Mouse (Mus musculus): ENCODE results near the gene Cfap45. TPM values are rescaled to one million over a fixed set of nuclear protein-coding genes. Genes with fewer than 3 reads are reported as not detected.

The Cfap45 gene
- polyA plus RNA-seq, 1 experiment from 2014 or later: 2.7 TPM

GRCm38 (mm10) chr1:172519644-172520043 is 957 bp upstream of the Cfap45 start:
- Histone ChIP-seq H3K4me1 (ENCODE audit: control insufficient read depth, insufficient read depth, low read length) (0 out of 2 replicates have a peak, but pooled peaks cover 3% of the 10 kb centered on the region), H3K4me3 (ENCODE audit: low read depth, low read length) (no peak overlapping the region), H3K9me3 (replicated peaks; ENCODE audit: control insufficient read depth, low read length) (peaks cover 4% of the 10 kb centered on the region), H3K36me3 (ENCODE audit: control insufficient read depth, insufficient read depth, low read length) (no peaks in the 10 kb centered on the region), H3K9ac (ENCODE audit: low read depth, low read length) (no peak overlapping the region), H3K27ac (ENCODE audit: low read depth, low read length) (no peak overlapping the region), H3K4me2 (no peak overlapping the region), H3K27me3 (ENCODE audit: control insufficient read depth, insufficient read depth, low read length) (no peaks in the 10 kb centered on the region)
- no peak for ATAC-seq (replicated peaks; ENCODE audit: insufficient number of reproducible peaks, low FRiP score, low TSS enrichment)
- WGBS (ENCODE audit: insufficient replicate concordance): 52% methylated on average over 6 of the region's 6 CpGs

- peaks cover 6% of the 10 kb centered on the region; the same call in 1 of the 2 replicates for H3K4me1 ChIP-seq (ENCODE audit: control insufficient read depth, insufficient read depth, low read length)
- H3K4me3 ChIP-seq (ENCODE audit: low read depth, low read length): no peak overlapping the region
- no peak for ATAC-seq (replicated peaks; ENCODE audit: insufficient number of reproducible peaks, low FRiP score, low TSS enrichment)
- 63% methylated on average over 7 of the region's 7 CpGs for WGBS (ENCODE audit: insufficient replicate concordance)
- no peak overlapping the region for H3K9ac ChIP-seq (ENCODE audit: low read depth, low read length)
- no peak overlapping the region for H3K4me2 ChIP-seq
- H3K27me3 ChIP-seq (ENCODE audit: control insufficient read depth, insufficient read depth, low read length): no peaks in the 10 kb centered on the region; the same call in 1 of the 2 replicates
- H3K27ac ChIP-seq (ENCODE audit: low read depth, low read length): no peak overlapping the region
- no peaks in the 10 kb centered on the region for H3K36me3 ChIP-seq (ENCODE audit: control insufficient read depth, insufficient read depth, low read length)
- H3K9me3 ChIP-seq (replicated peaks; ENCODE audit: control insufficient read depth, low read length): peaks cover 1% of the 10 kb centered on the region
Measured at GRCm38 (mm10) chr1:172522524-172522923, 1.9 kb downstream of the Cfap45 start.

GRCm38 (mm10) chr1:172523699-172524101 is 3.1 kb downstream of the Cfap45 start:
- H3K27ac ChIP-seq (ENCODE audit: low read depth, low read length): no peak overlapping the region
- H3K36me3 ChIP-seq (ENCODE audit: control insufficient read depth, insufficient read depth, low read length): no peaks in the 10 kb centered on the region
- no peaks in the 10 kb centered on the region for H3K9me3 ChIP-seq (replicated peaks; ENCODE audit: control insufficient read depth, low read length)
- H3K4me2 ChIP-seq: no peak overlapping the region
- H3K27me3 ChIP-seq (ENCODE audit: control insufficient read depth, insufficient read depth, low read length): no peaks in the 10 kb centered on the region; the same call in 1 of the 2 replicates
- H3K4me3 ChIP-seq (ENCODE audit: low read depth, low read length): no peak overlapping the region
- ATAC-seq (replicated peaks; ENCODE audit: insufficient number of reproducible peaks, low FRiP score, low TSS enrichment): no peak
- WGBS (ENCODE audit: insufficient replicate concordance): 46% methylated on average over 12 of the region's 12 CpGs
- H3K4me1 ChIP-seq (ENCODE audit: control insufficient read depth, insufficient read depth, low read length): peaks cover 6% of the 10 kb centered on the region; the same call in 1 of the 2 replicates
- H3K9ac ChIP-seq (ENCODE audit: low read depth, low read length): no peak overlapping the region

GRCm38 (mm10) chr1:172525027-172525764 is 4.6 kb downstream of the Cfap45 start:
- WGBS (ENCODE audit: insufficient replicate concordance): 47% methylated on average over 15 of the region's 15 CpGs
- no peak overlapping the region for H3K4me3 ChIP-seq (ENCODE audit: low read depth, low read length)
- peaks cover 3% of the 10 kb centered on the region; the same call in 1 of the 2 replicates for H3K4me1 ChIP-seq (ENCODE audit: control insufficient read depth, insufficient read depth, low read length)
- no peak overlapping the region; the same call in 1 of the 2 replicates for H3K4me2 ChIP-seq
- peak overlapping the region; percentile 88 for H3K27ac ChIP-seq (ENCODE audit: low read depth, low read length)
- no peak overlapping the region for H3K9ac ChIP-seq (ENCODE audit: low read depth, low read length)
- H3K9me3 ChIP-seq (replicated peaks; ENCODE audit: control insufficient read depth, low read length): no peaks in the 10 kb centered on the region
- peak; percentile 41; the same call in 1 of the 2 replicates for ATAC-seq (replicated peaks; ENCODE audit: insufficient number of reproducible peaks, low FRiP score, low TSS enrichment)
- no peaks in the 10 kb centered on the region; the same call in none of the 2 replicates for H3K27me3 ChIP-seq (ENCODE audit: control insufficient read depth, insufficient read depth, low read length)
- no peaks in the 10 kb centered on the region for H3K36me3 ChIP-seq (ENCODE audit: control insufficient read depth, insufficient read depth, low read length)

GRCm38 (mm10) chr1:172525971-172526370 is 5.4 kb downstream of the Cfap45 start:
- Histone ChIP-seq H3K27me3 (ENCODE audit: control insufficient read depth, insufficient read depth, low read length) (no peaks in the 10 kb centered on the region; the same call in none of the 2 replicates), H3K4me2 (peak overlapping the region; percentile 53), H3K9ac (ENCODE audit: low read depth, low read length) (no peak overlapping the region), H3K27ac (ENCODE audit: low read depth, low read length) (peak overlapping the region; percentile 88), H3K9me3 (replicated peaks; ENCODE audit: control insufficient read depth, low read length) (no peaks in the 10 kb centered on the region), H3K36me3 (ENCODE audit: control insufficient read depth, insufficient read depth, low read length) (no peaks in the 10 kb centered on the region), H3K4me3 (ENCODE audit: low read depth, low read length) (no peak overlapping the region; the same call in 1 of the 2 replicates), H3K4me1 (ENCODE audit: control insufficient read depth, insufficient read depth, low read length) (peaks cover 8% of the 10 kb centered on the region; the same call in 1 of the 2 replicates)
- 50% methylated on average over 7 of the region's 7 CpGs for WGBS (ENCODE audit: insufficient replicate concordance)
- no peak for ATAC-seq (replicated peaks; ENCODE audit: insufficient number of reproducible peaks, low FRiP score, low TSS enrichment)

GRCm38 (mm10) chr1:172526380-172527081 is 5.9 kb downstream of the Cfap45 start:
- Histone ChIP-seq H3K9me3 (replicated peaks; ENCODE audit: control insufficient read depth, low read length) (no peaks in the 10 kb centered on the region), H3K4me1 (ENCODE audit: control insufficient read depth, insufficient read depth, low read length) (peaks cover 8% of the 10 kb centered on the region; the same call in 1 of the 2 replicates), H3K9ac (ENCODE audit: low read depth, low read length) (peak overlapping the region; percentile 39; the same call in 1 of the 2 replicates), H3K27ac (ENCODE audit: low read depth, low read length) (peak overlapping the region; percentile 88), H3K4me2 (peak overlapping the region; percentile 53), H3K36me3 (ENCODE audit: control insufficient read depth, insufficient read depth, low read length) (no peaks in the 10 kb centered on the region), H3K4me3 (ENCODE audit: low read depth, low read length) (peak overlapping the region; percentile 19; the same call in 1 of the 2 replicates), H3K27me3 (ENCODE audit: control insufficient read depth, insufficient read depth, low read length) (no peaks in the 10 kb centered on the region; the same call in none of the 2 replicates)
- peak; percentile 50 for ATAC-seq (replicated peaks; ENCODE audit: insufficient number of reproducible peaks, low FRiP score, low TSS enrichment)
- WGBS (ENCODE audit: insufficient replicate concordance): 26% methylated on average over 23 of the region's 23 CpGs

GRCm38 (mm10) chr1:172527431-172527830 is 6.8 kb downstream of the Cfap45 start:
- Histone ChIP-seq H3K4me1 (ENCODE audit: control insufficient read depth, insufficient read depth, low read length) (peaks cover 13% of the 10 kb centered on the region; the same call in 1 of the 2 replicates), H3K9me3 (replicated peaks; ENCODE audit: control insufficient read depth, low read length) (no peaks in the 10 kb centered on the region), H3K27ac (ENCODE audit: low read depth, low read length) (peak overlapping the region; percentile 88), H3K4me2 (peak overlapping the region; percentile 53; the same call in 1 of the 2 replicates), H3K9ac (ENCODE audit: low read depth, low read length) (no peak overlapping the region), H3K27me3 (ENCODE audit: control insufficient read depth, insufficient read depth, low read length) (peaks cover 5% of the 10 kb centered on the region), H3K4me3 (ENCODE audit: low read depth, low read length) (no peak overlapping the region), H3K36me3 (ENCODE audit: control insufficient read depth, insufficient read depth, low read length) (no peaks in the 10 kb centered on the region)
- WGBS (ENCODE audit: insufficient replicate concordance): 88% methylated on average over 10 of the region's 10 CpGs
- ATAC-seq (replicated peaks; ENCODE audit: insufficient number of reproducible peaks, low FRiP score, low TSS enrichment): no peak

- Histone ChIP-seq H3K4me1 (ENCODE audit: control insufficient read depth, insufficient read depth, low read length) (peaks cover 13% of the 10 kb centered on the region; the same call in 1 of the 2 replicates), H3K9ac (ENCODE audit: low read depth, low read length) (no peak overlapping the region), H3K4me2 (no peak overlapping the region), H3K36me3 (ENCODE audit: control insufficient read depth, insufficient read depth, low read length) (no peaks in the 10 kb centered on the region), H3K27me3 (ENCODE audit: control insufficient read depth, insufficient read depth, low read length) (peaks cover 5% of the 10 kb centered on the region), H3K27ac (ENCODE audit: low read depth, low read length) (no peak overlapping the region), H3K9me3 (replicated peaks; ENCODE audit: control insufficient read depth, low read length) (no peaks in the 10 kb centered on the region), H3K4me3 (ENCODE audit: low read depth, low read length) (no peak overlapping the region)
- 11% methylated on average over 7 of the region's 7 CpGs for WGBS (ENCODE audit: insufficient replicate concordance)
- no peak for ATAC-seq (replicated peaks; ENCODE audit: insufficient number of reproducible peaks, low FRiP score, low TSS enrichment)
Measured at GRCm38 (mm10) chr1:172528701-172529100, 8.1 kb downstream of the Cfap45 start.

All from heart, embryonic 11.5 days (tissue).